Mouse (Mus musculus) cerebellum, adult 9-10 months (tissue): Measurements from ENCODE around the gene Spen.
A peak's percentile ranks its signal among the peaks of the same experiment; 100 is the strongest.

Source experiments
- DNase-seq: peaks from one replicate; pipeline ENCODE4 v3.0.0; 2022

Gene Spen

GRCm38 (mm10) chr4:141526936-141527650, 11.3 kb downstream of the Spen start:
- no peak for DNase-seq

- no peak for DNase-seq
These were observed 12.5 kb downstream of the Spen start for GRCm38 (mm10) chr4:141525940-141526339.

- DNase-seq, result no peak
These were observed 13.7 kb downstream of the Spen start for GRCm38 (mm10) chr4:141524658-141525057.

- no peak for DNase-seq
These were observed 15.3 kb downstream of the Spen start for GRCm38 (mm10) chr4:141523128-141523527.

- no peak for DNase-seq
These were observed 20.0 kb downstream of the Spen start for GRCm38 (mm10) chr4:141518386-141518785.

- DNase-seq, result no peak
These were observed 24.2 kb downstream of the Spen start for GRCm38 (mm10) chr4:141514179-141514641.

GRCm38 (mm10) chr4:141512145-141512544, 26.3 kb downstream of the Spen start:
- no peak for DNase-seq

GRCm38 (mm10) chr4:141510457-141510856, 27.9 kb downstream of the Spen start:
- DNase-seq, result no peak

GRCm38 (mm10) chr4:141506893-141507292, 31.5 kb downstream of the Spen start:
- no peak for DNase-seq

GRCm38 (mm10) chr4:141506352-141506751, 32.0 kb downstream of the Spen start:
- peak; percentile 69 for DNase-seq

GRCm38 (mm10) chr4:141505810-141506209, 32.6 kb downstream of the Spen start:
- no peak for DNase-seq

- DNase-seq, result no peak
These were observed 33.9 kb downstream of the Spen start for GRCm38 (mm10) chr4:141504471-141504870.

GRCm38 (mm10) chr4:141502723-141503122, 35.7 kb downstream of the Spen start:
- no peak for DNase-seq

- DNase-seq, result no peak
These were observed 37.3 kb downstream of the Spen start for GRCm38 (mm10) chr4:141501058-141501457.

GRCm38 (mm10) chr4:141500637-141501036, 37.8 kb downstream of the Spen start:
- DNase-seq, result no peak

- no peak for DNase-seq
These were observed 49.7 kb downstream of the Spen start for GRCm38 (mm10) chr4:141488670-141489069.

- no peak for DNase-seq
These were observed 50.8 kb downstream of the Spen start for GRCm38 (mm10) chr4:141487581-141487980.

- no peak for DNase-seq
These were observed 54.3 kb downstream of the Spen start for GRCm38 (mm10) chr4:141484071-141484470.

- peak; percentile 72 for DNase-seq
These were observed 59.0 kb downstream of the Spen start for GRCm38 (mm10) chr4:141479411-141479810.

GRCm38 (mm10) chr4:141478794-141479193, 59.6 kb downstream of the Spen start:
- DNase-seq, result no peak

GRCm38 (mm10) chr4:141478225-141478624, 60.2 kb downstream of the Spen start:
- peak; percentile 76 for DNase-seq

GRCm38 (mm10) chr4:141477681-141478102, 60.7 kb downstream of the Spen start:
- DNase-seq, result peak; percentile 95

- DNase-seq, result no peak
These were observed 64.0 kb downstream of the Spen start for GRCm38 (mm10) chr4:141474431-141474830.

GRCm38 (mm10) chr4:141472641-141473321, 65.6 kb downstream of the Spen start:
- DNase-seq, result no peak
